Mouse (Mus musculus) intestine, embryonic 15.5 days (tissue): ENCODE data around the gene Fam205a1. TPM values are rescaled to one million over a fixed set of nuclear protein-coding genes. Genes with fewer than 3 reads are reported as not detected.
"Not testable (repeated sequence)": the region's sequence is repeated elsewhere in the genome, so short reads cannot be mapped to it uniquely, and the experiment has no call there.

Experiments
- ATAC-seq: fragments of 200-750 bp; cut with Nextera tagmentation; 2 replicates; pipeline ENCODE4 v1.8.0; 2017; ENCODE audit warnings: moderate TSS enrichment, moderate library complexity
- H3K27ac ChIP-seq: fragments of 300-500 bp; sonication (generic); 2 replicates; pipeline ENCODE4 v1.5.1; 2015; ENCODE audit warnings: mild to moderate bottlenecking, inconsistent platforms
- H3K27me3 ChIP-seq: fragments of 300-500 bp; sonication (generic); replicated peaks from 2 replicates; pipeline ENCODE4 v1.6.1; 2015; ENCODE audit warnings: inconsistent platforms
- H3K36me3 ChIP-seq: fragments of 300-500 bp; sonication (generic); 2 replicates; pipeline ENCODE4 v1.6.1; 2015; ENCODE audit warnings: inconsistent platforms
- H3K4me1 ChIP-seq: fragments of 300-500 bp; sonication (generic); replicated peaks from 2 replicates; pipeline ENCODE4 v1.6.1; 2015; ENCODE audit warnings: inconsistent platforms
- H3K4me2 ChIP-seq: fragments of 300-500 bp; sonication (generic); replicated peaks from 2 replicates; pipeline ENCODE4 v1.6.1; 2015; ENCODE audit warnings: mild to moderate bottlenecking, inconsistent platforms
- H3K4me3 ChIP-seq: fragments of 300-500 bp; sonication (generic); replicated peaks from 2 replicates; pipeline ENCODE4 v1.5.1; 2015; ENCODE audit warnings: inconsistent platforms
- H3K9ac ChIP-seq: fragments of 300-500 bp; sonication (generic); 2 replicates; pipeline ENCODE4 v1.6.1; 2015; ENCODE audit warnings: inconsistent platforms
- H3K9me3 ChIP-seq: fragments of 300-500 bp; sonication (generic); 2 replicates; pipeline ENCODE4 v1.6.1; 2016; ENCODE audit warnings: inconsistent platforms
- WGBS: fragments of 180-500 bp; shearing (Covaris S2); methylation state at CpG from one replicate; pipeline ENCODE4 v1.1.7; 2015; 5-methylcytosine and 5-hydroxymethylcytosine counted together
- polyA plus RNA-seq: library from polyadenylated mRNA; unstranded; fragments of >200 nt; fragmentation: Nextera tagmentation; extraction: Ambion mirVana; gene quantifications from 2 replicates; pipeline ENCODE4 v1.2.1, GENCODE M21; 2015

Gene Fam205a1
- not detected in 2 replicates for polyA plus RNA-seq

DNA sequence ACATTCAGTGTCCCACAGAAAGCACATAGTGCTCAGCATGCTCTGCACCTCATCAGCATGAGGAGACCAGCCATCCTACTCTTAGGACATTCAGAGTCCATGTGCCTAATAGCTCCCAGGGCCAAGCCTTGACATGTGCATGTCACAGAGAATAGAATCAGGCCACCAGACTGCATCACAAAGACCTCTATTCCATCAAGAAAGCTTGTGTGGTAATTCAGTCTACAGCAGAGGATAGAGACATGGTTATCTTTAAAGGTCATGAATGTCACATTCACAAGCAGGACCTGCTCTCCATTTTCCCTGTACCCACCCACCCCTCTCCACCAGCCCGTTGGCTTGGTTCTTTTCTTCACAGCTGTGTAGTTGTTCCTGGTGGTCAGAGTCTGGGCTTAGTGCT is at the start of gene Fam205a1:
Gene Fam205a1 (minus strand): TSS at position 101 of the 400 bp plus-strand sequence.
- H3K9ac ChIP-seq, ATAC-seq, H3K27ac ChIP-seq, H3K4me2 ChIP-seq, H3K4me1 ChIP-seq, H3K9me3 ChIP-seq, H3K4me3 ChIP-seq, H3K27me3 ChIP-seq, H3K36me3 ChIP-seq: not testable (repeated sequence)
- WGBS = 88% methylated on average over 1 of the region's 1 CpGs

DNA sequence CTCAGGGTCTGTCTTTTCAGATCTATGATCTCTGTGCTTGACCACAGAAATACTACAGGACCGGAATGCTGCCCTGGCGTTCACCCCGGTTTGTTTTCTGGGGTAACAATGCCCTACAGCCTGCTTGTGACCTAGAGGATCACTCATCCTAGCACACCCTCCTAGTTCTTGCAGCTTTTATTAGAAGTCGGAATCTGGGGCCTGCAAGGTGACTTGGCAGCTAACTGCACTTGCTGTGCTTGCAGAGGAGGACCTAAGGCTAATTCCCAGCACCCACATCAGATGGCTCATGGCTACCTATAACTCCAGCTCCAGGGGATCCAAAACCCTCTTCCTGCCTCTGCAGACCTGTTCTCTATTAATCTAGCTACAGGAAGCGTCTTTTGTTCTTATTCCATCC is 49.0 kb upstream of the Fam205a1 start:
- Histone ChIP-seq H3K36me3 (no peaks in the 10 kb centered on the region), H3K4me2 (no peak overlapping the region), H3K9me3 (no peaks in the 10 kb centered on the region), H3K9ac (no peak overlapping the region), H3K27me3 (no peaks in the 10 kb centered on the region), H3K4me3 (no peak overlapping the region), H3K4me1 (no peaks in the 10 kb centered on the region), H3K27ac (no peak overlapping the region)
- 88% methylated on average over 5 of the region's 5 CpGs for WGBS
- ATAC-seq = no peak

DNA sequence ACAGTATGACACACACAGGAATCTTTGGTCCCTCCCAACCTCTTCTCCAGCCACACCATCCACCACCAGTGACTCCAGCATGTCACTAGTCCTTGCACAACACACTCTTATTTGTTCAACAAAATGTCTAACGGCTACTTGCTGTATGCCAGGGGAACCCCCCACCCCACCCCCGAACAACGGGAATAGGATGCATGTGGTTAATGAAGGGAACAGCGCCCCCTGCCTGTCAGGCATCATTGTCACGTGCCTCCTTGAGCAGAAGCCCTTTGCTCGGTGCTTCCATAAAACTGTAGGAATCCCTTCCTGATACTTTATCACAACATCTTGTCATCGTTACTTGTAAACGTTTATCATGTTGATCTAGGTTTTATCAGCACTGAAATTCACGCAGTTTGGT is 48.5 kb upstream of the Fam205a1 start:
- ATAC-seq = no peak
- 52% methylated on average over 9 of the region's 9 CpGs for WGBS
- no peaks in the 10 kb centered on the region for H3K27me3 ChIP-seq

DNA sequence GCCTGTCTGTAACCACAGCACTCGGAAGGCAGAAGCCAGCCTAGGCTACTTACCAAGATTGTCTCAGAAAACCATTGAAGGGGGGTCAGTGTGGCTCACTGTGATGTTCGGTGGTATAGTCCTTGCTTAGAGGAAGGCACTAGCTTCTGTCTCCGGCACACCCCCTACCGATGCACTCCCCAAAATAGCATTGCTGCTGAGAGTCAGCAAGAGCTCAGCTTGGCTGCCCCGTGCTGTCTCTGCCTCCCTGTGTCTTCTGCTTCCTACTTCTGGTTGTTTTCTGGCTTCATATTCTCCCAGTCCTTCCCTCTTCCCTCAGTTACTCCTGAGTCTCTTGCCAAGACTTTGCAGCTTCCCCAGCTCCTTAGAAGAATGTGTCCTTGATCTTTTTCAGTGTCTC is 47.2 kb upstream of the Fam205a1 start:
- Histone ChIP-seq H3K4me1 (no peaks in the 10 kb centered on the region), H3K9me3 (no peaks in the 10 kb centered on the region), H3K36me3 (no peaks in the 10 kb centered on the region), H3K27me3 (no peaks in the 10 kb centered on the region), H3K4me2 (no peak overlapping the region), H3K4me3 (no peak overlapping the region), H3K27ac (no peak overlapping the region), H3K9ac (no peak overlapping the region)
- WGBS = 70% methylated on average over 5 of the region's 5 CpGs
- no peak for ATAC-seq

More for the DNA sequence above, 48.5 kb upstream of the Fam205a1 start:
- Histone ChIP-seq H3K9me3 (no peaks in the 10 kb centered on the region), H3K4me2 (no peak overlapping the region), H3K36me3 (no peaks in the 10 kb centered on the region), H3K9ac (no peak overlapping the region), H3K27ac (no peak overlapping the region), H3K4me1 (no peaks in the 10 kb centered on the region), H3K4me3 (no peak overlapping the region)

DNA sequence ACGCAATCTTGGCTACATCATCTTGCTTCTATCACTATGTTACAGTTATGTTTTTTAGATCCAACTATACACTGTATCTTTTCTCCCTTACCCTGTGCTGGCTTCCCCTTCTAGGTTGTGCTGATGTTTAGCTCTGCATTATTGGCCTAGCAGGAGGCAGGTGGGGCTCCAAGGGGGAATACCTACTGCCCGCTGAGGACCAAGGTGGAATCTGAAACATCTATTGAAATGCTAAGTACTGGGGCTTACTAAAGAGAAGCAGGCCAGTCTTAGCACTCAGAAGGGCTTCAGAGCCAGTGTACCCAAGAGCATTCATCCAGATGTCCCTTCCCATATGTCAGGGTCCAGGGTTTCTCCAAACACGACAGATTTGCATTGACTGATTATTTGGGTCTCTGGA is 45.2 kb upstream of the Fam205a1 start:
- no peak overlapping the region for H3K4me2 ChIP-seq
- no peaks in the 10 kb centered on the region for H3K4me1 ChIP-seq
- no peak overlapping the region for H3K4me3 ChIP-seq
- H3K36me3 ChIP-seq = no peaks in the 10 kb centered on the region
- no peak for ATAC-seq
- H3K9ac ChIP-seq = no peak overlapping the region
- H3K27me3 ChIP-seq = no peaks in the 10 kb centered on the region
- 29% methylated on average over 3 of the region's 3 CpGs for WGBS
- no peak overlapping the region for H3K27ac ChIP-seq
- no peaks in the 10 kb centered on the region for H3K9me3 ChIP-seq

DNA sequence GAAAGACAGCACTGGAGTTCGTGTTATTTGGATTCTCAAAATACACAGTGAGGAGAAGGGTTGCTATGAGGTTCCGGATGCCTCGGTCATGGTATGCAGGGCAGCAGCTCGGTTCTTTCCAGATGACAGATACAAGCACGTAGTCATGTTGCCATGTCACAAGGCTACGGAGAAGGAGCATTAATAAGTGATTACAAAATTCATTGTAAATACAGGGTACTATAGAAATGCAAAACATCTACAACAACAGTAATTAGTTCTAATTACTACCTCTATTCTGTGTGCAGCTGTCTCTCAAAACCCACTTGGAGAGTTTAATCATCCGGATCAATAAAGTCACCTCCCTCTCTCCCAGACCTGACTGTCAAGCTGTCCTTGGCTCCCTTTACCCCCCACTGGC is 41.4 kb upstream of the Fam205a1 start:
- WGBS = 79% methylated on average over 7 of the region's 7 CpGs

DNA sequence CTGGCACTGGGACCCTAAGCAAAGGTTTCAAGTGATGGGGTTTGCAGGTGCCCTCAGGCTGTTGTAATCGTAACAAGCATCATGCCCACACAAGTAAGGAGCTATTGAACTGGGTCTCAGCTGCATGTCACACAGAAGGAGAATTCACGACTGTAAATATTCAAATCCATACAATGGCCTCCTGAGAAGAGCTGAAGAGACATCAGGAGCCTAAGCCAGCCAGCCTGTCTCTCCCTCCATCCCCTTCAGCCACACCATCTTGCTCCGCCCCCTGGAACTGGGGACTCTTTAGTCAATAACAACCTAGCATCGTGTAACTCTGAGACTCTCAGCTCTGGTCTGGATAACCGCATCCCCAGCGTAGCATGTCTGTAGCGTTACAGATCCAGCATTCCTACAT is 37.5 kb upstream of the Fam205a1 start:
- 66% methylated on average over 7 of the region's 7 CpGs for WGBS
- H3K9me3 ChIP-seq = no peaks in the 10 kb centered on the region
- ATAC-seq = no peak
- H3K27me3 ChIP-seq = no peaks in the 10 kb centered on the region
- H3K4me3 ChIP-seq = no peak overlapping the region
- no peak overlapping the region for H3K4me2 ChIP-seq
- no peaks in the 10 kb centered on the region for H3K4me1 ChIP-seq
- no peak overlapping the region for H3K9ac ChIP-seq
- H3K27ac ChIP-seq = no peak overlapping the region
- H3K36me3 ChIP-seq = no peaks in the 10 kb centered on the region

More for the DNA sequence above, 41.4 kb upstream of the Fam205a1 start:
- no peak overlapping the region for H3K4me3 ChIP-seq
- H3K27me3 ChIP-seq = no peaks in the 10 kb centered on the region
- H3K4me2 ChIP-seq = no peak overlapping the region
- ATAC-seq = no peak
- H3K4me1 ChIP-seq = no peaks in the 10 kb centered on the region
- no peak overlapping the region for H3K9ac ChIP-seq
- no peak overlapping the region for H3K27ac ChIP-seq
- no peaks in the 10 kb centered on the region for H3K36me3 ChIP-seq
- H3K9me3 ChIP-seq = no peaks in the 10 kb centered on the region

DNA sequence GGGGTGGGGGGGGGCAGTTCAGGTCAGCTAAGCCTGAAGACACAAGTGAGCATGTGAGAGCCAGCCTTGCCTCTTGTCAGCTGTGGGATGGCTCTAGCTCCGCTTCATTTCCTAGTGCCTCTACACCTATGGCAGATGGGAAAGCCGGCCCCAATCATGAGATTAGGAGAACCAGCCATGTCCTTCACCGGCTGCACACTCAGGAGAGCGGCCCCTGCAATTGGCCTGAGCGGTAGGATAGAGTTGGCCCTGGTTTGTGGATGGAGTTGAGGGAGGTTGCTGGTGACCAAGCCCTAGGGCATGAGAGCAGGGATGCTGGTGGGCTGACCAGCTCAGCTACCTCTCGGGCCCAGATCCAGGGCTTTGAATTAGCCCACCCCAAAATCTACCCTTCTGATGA is 35.1 kb upstream of the Fam205a1 start:
- no peak overlapping the region for H3K4me2 ChIP-seq
- WGBS = 91% methylated on average over 6 of the region's 6 CpGs
- H3K27me3 ChIP-seq = no peaks in the 10 kb centered on the region
- H3K9ac ChIP-seq = no peak overlapping the region
- H3K9me3 ChIP-seq = no peaks in the 10 kb centered on the region
- no peak overlapping the region for H3K4me3 ChIP-seq
- ATAC-seq = no peak
- H3K4me1 ChIP-seq = no peaks in the 10 kb centered on the region
- no peak overlapping the region for H3K27ac ChIP-seq
- H3K36me3 ChIP-seq = no peaks in the 10 kb centered on the region

DNA sequence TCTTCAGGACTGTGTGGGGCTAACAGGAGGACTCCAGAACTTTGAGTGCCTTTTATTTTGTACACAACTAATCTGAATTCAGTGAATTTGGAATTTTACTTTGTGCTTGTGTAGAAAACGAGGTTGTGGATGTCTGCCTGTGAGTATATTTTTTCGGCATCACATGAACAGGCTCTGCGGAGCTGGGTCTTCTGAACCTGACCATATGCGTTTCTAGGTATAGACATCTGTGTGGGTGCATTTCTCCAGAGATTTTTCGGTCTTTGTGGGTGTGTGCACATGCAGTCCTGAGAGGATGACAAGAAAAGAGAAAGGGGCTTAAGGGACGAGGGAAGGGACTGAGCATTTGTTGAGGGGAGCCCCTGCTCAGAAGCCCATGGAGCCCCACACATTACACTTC is 33.2 kb upstream of the Fam205a1 start:
- Histone ChIP-seq H3K4me1 (no peaks in the 10 kb centered on the region), H3K9ac (no peak overlapping the region), H3K27ac (no peak overlapping the region), H3K4me3 (no peak overlapping the region), H3K36me3 (no peaks in the 10 kb centered on the region), H3K4me2 (no peak overlapping the region), H3K9me3 (no peaks in the 10 kb centered on the region), H3K27me3 (no peaks in the 10 kb centered on the region)
- no peak for ATAC-seq
- WGBS = 92% methylated on average over 6 of the region's 6 CpGs

DNA sequence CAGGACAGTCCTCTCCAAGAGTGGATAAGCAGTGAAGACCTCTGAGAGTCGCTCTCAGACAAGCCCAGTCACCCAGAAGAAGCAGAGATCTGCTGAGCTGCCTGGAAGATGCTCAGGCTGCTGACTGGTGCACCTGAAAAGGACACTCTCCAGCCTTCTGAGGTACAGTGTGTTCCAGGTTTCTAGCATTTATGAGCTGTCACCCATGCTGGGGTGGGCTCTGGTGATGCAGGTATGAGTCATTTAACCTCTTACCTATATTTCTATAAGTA is 26.9 kb upstream of the Fam205a1 start:
- H3K27ac ChIP-seq = no peak overlapping the region
- H3K4me3 ChIP-seq = no peak overlapping the region
- H3K9me3 ChIP-seq = no peaks in the 10 kb centered on the region
- no peaks in the 10 kb centered on the region for H3K4me1 ChIP-seq
- no peak for ATAC-seq
- H3K9ac ChIP-seq = no peak overlapping the region
- 62% methylated on average over 1 of the region's 1 CpGs for WGBS
- H3K36me3 ChIP-seq = no peaks in the 10 kb centered on the region
- no peak overlapping the region for H3K4me2 ChIP-seq
- no peaks in the 10 kb centered on the region for H3K27me3 ChIP-seq

DNA sequence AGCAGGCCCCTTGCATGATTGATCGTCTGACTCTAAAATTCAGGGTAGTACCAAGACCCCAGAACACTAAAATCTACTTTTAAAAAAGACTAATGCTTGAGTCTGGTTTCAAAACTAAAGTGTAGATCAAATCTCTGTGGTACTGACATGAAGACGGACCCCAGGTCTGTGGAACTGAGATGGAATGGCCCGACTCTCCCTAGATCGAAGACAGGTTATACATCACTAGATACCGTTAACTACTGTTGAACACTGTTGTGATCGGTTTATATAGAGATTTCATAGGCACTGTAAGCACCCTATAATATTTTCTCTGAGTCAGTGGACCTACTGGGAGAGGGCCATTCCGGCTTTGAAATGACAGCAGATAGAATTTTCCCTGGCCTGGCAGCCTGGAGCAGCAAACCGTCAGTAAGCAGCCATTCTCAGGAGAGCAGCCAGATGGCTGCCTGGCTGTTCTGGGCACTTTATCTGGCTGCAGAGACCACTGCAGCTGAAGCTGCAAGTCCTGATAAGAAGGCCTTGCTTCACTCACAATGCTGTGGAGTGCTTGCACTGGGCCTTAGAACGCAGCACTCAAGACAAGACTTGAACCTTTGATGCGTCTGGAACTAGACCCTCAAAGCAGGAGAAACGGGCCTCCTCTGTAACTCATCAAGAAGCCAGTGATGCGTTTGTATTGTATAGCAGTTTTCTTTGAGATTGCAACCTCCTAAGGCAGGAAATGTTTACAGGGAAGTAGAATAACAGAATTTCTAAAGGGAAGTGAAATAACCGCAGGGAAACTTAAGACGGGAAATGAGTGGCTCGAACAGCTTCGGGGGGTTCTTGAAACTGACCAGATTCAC is 26.4 kb upstream of the Fam205a1 start:
- Histone ChIP-seq H3K4me1 (no peaks in the 10 kb centered on the region), H3K27me3 (no peaks in the 10 kb centered on the region), H3K36me3 (no peaks in the 10 kb centered on the region), H3K4me2 (no peak overlapping the region), H3K27ac (no peak overlapping the region), H3K9me3 (no peaks in the 10 kb centered on the region), H3K4me3 (no peak overlapping the region), H3K9ac (no peak overlapping the region)
- ATAC-seq = peak; percentile 63; the same call in 1 of the 2 replicates
- 69% methylated on average over 16 of the region's 16 CpGs for WGBS

DNA sequence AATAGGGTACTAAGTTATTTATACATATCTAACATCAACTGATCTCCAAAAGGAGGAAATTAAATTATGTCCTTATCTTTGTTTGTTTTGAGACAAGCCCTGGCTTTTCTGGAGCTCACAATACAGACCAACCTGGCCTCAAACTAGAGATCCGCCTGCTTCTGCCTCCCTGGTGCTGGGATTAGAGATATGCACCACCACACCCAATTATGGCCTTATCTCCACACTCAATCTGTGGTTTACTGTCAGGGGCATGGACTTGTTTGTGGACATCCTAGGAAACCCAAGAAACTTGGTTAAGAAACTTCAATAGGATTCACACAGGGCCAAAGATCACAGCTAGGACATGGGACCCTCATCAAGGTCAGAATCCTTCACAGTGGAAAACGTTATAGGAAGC is 24.0 kb upstream of the Fam205a1 start:
- Histone ChIP-seq H3K9ac (no peak overlapping the region), H3K27me3 (no peaks in the 10 kb centered on the region), H3K4me3 (no peak overlapping the region), H3K27ac (no peak overlapping the region), H3K4me1 (no peaks in the 10 kb centered on the region), H3K4me2 (no peak overlapping the region), H3K36me3 (no peaks in the 10 kb centered on the region), H3K9me3 (no peaks in the 10 kb centered on the region)
- 83% methylated on average over 2 of the region's 2 CpGs for WGBS
- ATAC-seq = no peak

DNA sequence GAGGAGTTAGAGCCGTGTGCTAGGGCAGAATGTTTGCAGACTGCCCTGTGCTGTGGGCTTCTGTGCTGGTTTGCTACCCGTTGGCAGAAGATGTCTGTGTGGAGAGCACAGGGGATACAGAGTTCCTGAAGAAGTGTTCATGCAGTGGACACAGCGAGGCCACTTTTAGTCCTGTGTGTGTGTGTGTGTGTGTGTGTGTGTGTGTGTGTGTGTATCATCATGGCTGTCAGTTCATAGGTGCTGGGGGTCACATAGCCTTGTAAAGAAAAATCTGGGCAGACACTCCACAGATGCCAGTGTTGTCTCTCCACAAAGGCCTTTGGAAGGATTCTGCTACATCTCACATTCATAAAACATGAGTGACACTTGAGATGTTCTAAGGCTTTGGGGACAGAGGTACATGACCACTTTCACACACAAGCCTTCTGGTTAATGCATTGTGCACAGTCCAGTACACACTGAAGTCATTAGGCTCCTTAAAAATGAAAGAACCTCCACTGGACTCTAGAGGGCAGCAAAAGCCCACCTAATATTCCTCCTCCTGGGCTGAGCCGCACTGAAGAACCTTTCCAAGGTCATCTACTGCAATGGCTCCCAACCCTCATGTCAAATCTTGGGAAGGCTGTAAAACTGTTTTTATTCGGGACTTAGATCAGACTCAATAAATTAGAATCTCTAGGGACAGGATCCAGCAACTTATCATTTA is 23.1 kb upstream of the Fam205a1 start:
- Histone ChIP-seq H3K4me3 (no peak overlapping the region), H3K36me3 (no peaks in the 10 kb centered on the region), H3K9ac (no peak overlapping the region), H3K4me2 (no peak overlapping the region), H3K4me1 (no peaks in the 10 kb centered on the region), H3K9me3 (no peaks in the 10 kb centered on the region), H3K27ac (no peak overlapping the region), H3K27me3 (no peaks in the 10 kb centered on the region)
- ATAC-seq = peak; percentile 79; the same call in 1 of the 2 replicates
- WGBS = 35% methylated on average over 5 of the region's 5 CpGs
